Mouse (Mus musculus): ENCODE results near the gene Cacnb2. TPM values are rescaled to one million over a fixed set of nuclear protein-coding genes. Genes with fewer than 3 reads are reported as not detected.
"Not testable (repeated sequence)": the region's sequence is repeated elsewhere in the genome, so short reads cannot be mapped to it uniquely, and the experiment has no call there.

The Cacnb2 gene
- total RNA-seq, 2 experiments from 2014 or later: 0.51 to 0.73 TPM

DNA sequence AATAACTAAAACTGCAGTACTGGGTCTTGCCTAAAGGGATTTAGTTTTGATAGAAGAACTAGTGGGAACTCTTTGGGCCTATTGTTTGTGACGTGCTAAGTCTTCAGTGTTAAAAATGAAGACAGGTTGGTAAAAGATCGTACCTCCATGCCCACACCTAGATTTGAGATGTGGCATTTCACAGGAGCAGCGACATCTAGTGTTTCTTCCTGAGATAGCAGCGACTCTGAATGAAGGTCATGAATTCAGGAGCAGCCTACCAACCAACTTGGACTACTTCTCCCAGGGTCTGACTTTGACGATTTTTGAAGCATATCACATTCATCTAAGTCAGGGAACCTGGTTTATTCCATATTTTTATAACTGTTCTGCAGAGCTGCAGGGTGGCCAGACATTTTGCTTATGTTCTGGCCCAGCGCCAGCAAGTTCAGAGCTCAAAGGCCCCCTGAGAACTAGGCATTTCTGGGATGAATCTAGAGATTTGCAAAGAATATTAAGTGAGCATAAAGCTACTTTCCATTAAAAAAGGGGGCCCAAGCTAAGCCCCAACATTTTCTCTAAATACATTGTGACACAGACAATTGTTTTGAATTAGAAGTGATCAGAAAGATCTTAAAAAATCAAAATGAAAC lies 74.1 kb downstream of the Cacnb2 start:
- peak; percentile 75 for TF ChIP-seq CTCF (IDR thresholded peaks at IDR 0.05)
- intact Hi-C loops (cut with DNase I): no loop called here
- no peak overlapping the region for H3K27ac ChIP-seq
- DNase-seq: peak; percentile 17
- no peak overlapping the region for H3K4me3 ChIP-seq

DNA sequence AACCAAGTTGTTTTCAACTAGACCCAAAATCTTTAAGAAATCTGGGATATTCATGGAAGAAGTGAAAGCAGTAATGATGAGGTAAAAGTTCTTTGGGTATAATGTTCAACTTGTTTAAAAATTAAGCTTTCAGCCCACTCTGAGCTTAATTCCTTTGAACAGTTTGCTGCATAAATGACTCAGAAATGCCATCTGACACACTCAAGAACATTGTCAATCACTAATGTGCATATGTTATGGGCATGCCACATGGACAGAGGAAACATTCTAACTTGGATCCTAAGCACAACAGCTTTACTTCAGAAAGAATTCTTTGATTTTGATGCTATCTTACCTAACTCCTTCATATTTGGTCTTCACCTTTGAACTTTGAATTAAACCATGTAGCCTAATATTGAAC lies 81.3 kb downstream of the Cacnb2 start:
- no peak overlapping the region for H3K4me3 ChIP-seq
- no peak for DNase-seq

DNA sequence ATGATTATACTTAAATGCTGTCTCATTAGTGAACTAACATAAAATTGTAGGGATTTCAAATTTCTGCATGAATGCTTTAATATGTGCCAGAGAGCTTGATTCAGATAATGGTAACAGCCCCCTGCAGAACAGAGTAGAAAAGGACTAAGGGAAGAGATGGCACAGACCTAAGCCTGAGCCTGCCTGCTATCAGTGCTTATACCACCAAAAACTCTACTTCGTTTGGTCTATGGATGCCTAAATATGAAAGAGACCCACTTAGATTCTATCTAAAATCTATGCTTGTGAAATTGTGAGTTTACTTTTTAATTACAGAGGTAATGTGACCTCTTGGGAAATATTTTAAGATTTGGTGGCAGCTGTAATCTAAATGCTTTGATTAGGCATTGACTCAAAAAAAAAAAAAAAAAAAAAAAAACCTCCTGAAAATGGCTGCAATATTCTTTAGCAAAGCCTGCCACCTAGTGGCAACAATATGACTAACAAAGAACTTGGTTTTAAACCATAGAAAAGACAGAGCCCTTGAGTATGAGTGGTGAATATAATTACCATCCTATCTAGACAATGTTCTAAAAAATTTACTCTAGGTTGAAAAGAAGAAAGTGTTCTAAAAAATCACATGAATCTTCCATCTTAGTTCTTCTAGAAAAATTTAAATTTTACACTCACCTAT lies 100.2 kb downstream of the Cacnb2 start:
- no peak overlapping the region for H3K27ac ChIP-seq
- peak; percentile 68 for TF ChIP-seq CTCF (IDR thresholded peaks at IDR 0.05)
- intact Hi-C loops (cut with DNase I): loop anchor here (5.0 kb wide), 1 partner anchor 1411 kb away; no protein-coding TSS in a partner anchor
- DNase-seq: no peak
- no peak overlapping the region for H3K4me3 ChIP-seq

More for the DNA sequence above, 81.3 kb downstream of the Cacnb2 start:
- no peak overlapping the region for H3K27ac ChIP-seq
- TF ChIP-seq CTCF (IDR thresholded peaks at IDR 0.05): no peak
- intact Hi-C loops (cut with DNase I): no loop called here

DNA sequence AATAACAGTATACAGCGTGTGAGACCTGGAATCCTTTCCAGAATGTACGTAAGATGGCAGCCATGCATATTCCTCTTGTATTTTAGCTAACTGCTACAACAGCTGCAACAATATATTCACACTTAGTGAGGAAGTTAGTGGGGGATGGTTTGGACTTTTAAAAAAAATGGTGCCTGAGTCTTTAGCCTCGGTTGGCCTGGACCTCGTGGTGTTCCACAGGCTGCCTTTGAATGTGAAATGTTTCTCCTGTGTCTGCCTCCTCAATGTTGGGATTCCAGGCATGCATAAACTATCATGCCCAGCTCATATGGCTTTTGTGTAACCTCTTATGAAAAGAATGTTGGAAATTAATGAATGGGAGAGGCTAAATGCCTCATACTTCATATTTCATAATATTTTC lies 100.8 kb downstream of the Cacnb2 start:
- Histone ChIP-seq H3K27ac (no peak overlapping the region), H3K4me3 (no peak overlapping the region)
- DNase-seq: no peak
- TF ChIP-seq CTCF (IDR thresholded peaks at IDR 0.05): no peak
- intact Hi-C loops (cut with DNase I): loop anchor here (5.0 kb wide), 1 partner anchor 1411 kb away; no protein-coding TSS in a partner anchor

DNA sequence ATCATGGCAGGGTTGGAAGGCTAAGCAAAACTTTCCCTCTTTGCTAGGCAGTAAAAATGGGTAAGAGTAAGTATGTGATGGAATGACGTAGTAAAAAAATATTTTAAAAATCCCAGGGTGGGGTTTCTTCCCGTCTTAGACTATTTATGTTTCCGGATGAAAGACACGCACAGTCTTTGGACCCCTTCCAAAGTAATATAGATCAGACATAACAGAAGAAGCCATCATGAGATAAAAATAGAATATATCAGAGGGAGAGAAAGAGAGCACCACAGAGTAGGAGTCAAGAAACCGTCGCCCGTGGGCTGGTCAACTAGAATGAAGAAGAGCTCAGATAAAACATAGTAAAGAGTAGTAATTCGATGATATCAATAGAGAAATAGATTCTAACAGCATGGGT lies 107.4 kb downstream of the Cacnb2 start:
- no peak for TF ChIP-seq CTCF (IDR thresholded peaks at IDR 0.05)
- Histone ChIP-seq H3K4me3 (no peak overlapping the region), H3K27ac (no peak overlapping the region)
- DNase-seq: no peak
- intact Hi-C loops (cut with DNase I): no loop called here

DNA sequence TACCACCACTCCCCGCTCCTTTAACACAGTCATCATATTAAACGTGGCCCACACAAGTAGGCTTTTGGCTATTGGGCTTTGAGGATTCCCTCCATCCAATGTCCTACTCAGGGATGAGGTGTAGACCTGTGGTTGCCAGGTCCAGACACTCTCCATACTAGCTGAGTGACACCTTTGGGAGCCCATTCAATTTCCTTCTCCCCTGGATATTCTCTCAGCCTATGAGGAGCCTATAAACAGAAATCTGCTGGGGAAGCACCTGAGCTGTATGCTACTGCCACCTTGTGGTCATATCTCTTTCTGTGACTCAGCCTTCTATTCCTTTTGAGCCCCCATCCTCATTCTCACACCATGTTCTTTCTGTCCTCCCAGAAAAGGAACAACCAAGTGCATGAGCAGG lies 108.9 kb downstream of the Cacnb2 start:
- intact Hi-C loops (cut with DNase I): no loop called here
- peak; percentile 57 for TF ChIP-seq CTCF (IDR thresholded peaks at IDR 0.05)
- Histone ChIP-seq H3K4me3 (no peak overlapping the region), H3K27ac (no peak overlapping the region)
- DNase-seq: no peak

DNA sequence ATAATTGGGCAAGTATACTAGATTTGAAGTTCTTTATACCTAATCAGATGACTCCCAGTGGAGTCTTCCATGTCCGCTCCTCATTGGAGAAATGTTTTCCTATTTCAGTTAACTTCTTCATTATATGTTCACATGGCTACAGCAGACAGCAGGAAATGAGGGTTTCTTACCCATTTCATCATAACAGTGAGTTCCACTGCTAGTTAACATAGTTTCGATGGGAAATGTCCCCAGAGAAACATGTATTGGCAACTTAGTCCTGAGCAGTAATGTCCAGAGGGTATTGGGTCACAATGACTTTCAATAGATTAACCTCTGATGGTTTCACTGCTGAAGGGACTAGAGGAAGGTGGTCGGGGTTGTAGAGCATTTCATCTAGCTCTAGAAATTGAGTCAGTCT lies 110.2 kb downstream of the Cacnb2 start:
- TF ChIP-seq CTCF (IDR thresholded peaks at IDR 0.05): no peak
- Histone ChIP-seq H3K4me3 (no peak overlapping the region), H3K27ac (no peak overlapping the region)
- intact Hi-C loops (cut with DNase I): no loop called here
- DNase-seq: no peak

DNA sequence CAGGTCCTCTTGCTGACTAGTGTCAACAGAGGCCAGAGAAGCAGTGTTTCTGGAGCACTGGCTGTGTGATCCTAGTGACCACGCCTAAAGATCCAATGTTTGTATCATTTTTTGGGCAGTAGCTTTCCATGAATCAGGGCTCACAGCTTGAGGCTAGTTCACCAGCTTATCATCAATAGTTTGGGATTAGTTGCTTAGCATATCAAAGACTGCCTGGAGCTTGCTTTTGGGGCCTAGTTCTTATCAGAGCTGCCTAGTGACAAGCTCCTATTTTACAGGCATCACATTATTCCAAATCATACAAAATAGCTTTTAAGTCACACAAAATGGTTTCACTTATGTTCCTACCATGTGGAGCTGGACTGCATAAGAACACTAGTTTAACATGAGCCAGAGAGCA lies 113.8 kb downstream of the Cacnb2 start:
- no peak overlapping the region for H3K4me3 ChIP-seq
- DNase-seq: no peak
- intact Hi-C loops (cut with DNase I): no loop called here
- no peak overlapping the region for H3K27ac ChIP-seq
- TF ChIP-seq CTCF (IDR thresholded peaks at IDR 0.05): no peak

DNA sequence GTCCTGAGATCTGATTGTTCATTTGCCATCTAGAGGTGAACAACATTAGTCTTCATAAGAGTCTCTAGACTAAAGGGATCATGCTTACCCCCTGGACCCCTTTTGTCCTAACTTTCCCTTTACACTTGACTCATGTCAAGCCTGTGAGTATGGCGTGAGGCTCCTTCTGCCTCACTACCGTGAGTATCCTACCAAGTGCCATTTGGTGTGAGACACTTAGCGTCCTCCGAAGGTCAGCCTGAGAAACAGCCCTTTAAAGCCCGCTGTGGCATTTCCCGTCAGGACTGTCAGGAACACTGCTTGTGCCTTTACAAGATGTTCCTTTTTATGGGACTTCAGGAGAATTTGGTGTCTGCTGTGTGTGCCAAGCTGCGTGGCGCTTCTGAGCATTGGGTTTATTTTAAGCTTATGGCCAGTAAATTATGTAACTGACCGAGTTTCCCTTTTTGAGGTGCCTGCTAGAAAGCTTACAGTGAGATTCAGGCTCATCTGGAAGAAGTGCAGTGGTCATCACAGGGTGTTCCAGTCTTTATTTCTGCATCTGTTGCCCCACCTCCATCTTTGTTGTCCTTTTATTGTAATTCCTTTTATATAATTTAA lies 116.3 kb downstream of the Cacnb2 start:
- TF ChIP-seq CTCF (IDR thresholded peaks at IDR 0.05): no peak
- no peak for DNase-seq
- Histone ChIP-seq H3K27ac (no peak overlapping the region), H3K4me3 (no peak overlapping the region)
- intact Hi-C loops (cut with DNase I): no loop called here

DNA sequence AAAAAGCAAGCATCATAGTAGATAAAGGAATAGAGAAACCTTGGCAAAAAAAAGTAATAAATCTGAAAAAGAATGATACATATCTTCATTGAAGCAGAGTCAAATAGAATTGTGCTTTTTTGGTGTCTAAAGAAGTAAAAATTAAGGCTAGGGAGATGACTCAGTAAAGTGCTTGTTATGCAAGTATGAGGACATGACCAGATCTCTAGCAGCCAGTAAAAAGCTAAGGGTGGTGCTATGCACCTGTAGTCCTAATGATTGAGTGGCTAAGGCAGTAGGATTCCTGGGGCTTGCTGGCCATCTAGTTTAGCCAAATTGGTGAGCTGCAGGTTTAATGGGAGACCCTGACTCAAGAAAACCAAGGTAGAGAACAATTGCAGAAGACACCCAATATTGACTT lies 122.5 kb downstream of the Cacnb2 start:
- intact Hi-C loops (cut with DNase I): no loop called here
- H3K4me3 ChIP-seq: no peak overlapping the region
- no peak for DNase-seq
- H3K27ac ChIP-seq: no peak overlapping the region
- TF ChIP-seq CTCF (IDR thresholded peaks at IDR 0.05): no peak

DNA sequence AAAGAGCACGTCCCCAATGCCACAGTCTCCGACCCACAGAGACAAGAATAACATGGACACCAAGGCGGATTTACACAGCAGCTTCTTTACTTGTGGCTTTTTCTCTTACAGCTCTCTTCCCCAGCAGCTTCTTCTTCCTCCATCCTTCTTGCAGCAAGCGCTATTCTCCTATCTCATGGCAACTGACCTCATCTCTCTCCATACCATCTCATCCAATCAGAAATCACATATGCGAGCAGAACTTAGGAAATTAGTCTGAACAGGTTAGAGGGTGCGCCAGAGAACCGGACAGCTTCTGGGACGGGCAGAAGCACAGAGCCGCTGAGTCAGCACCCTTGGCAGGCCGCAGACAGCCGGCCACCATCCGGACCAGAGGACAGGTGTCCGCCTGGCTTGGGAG lies 123.7 kb downstream of the Cacnb2 start:
- DNase-seq; H3K27ac ChIP-seq; H3K4me3 ChIP-seq; intact Hi-C loops (cut with DNase I): not testable (repeated sequence)

DNA sequence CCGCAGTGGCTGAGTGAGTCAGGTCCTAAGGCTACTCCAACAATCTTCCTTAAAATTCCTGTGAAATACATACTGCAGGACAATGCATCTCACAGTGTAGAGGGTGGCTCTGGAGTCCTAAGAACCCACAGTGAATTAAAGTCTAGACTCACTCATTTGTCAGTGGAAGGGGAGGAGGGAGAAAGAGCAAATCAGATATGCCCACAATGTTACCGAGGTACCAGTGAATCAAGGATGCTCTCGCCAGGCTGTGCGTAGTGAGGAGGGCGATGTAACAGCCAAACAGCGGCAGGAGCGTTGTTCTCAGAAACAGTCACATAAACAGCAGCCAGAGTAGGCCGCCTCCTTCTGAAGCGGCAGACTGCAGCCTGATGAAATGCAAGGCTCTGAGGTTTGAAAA lies 136.0 kb downstream of the Cacnb2 start:
- intact Hi-C loops (cut with DNase I): no loop called here
- DNase-seq: no peak
- H3K4me3 ChIP-seq: no peak overlapping the region
- no peak overlapping the region for H3K27ac ChIP-seq
- TF ChIP-seq CTCF (IDR thresholded peaks at IDR 0.05): no peak

DNA sequence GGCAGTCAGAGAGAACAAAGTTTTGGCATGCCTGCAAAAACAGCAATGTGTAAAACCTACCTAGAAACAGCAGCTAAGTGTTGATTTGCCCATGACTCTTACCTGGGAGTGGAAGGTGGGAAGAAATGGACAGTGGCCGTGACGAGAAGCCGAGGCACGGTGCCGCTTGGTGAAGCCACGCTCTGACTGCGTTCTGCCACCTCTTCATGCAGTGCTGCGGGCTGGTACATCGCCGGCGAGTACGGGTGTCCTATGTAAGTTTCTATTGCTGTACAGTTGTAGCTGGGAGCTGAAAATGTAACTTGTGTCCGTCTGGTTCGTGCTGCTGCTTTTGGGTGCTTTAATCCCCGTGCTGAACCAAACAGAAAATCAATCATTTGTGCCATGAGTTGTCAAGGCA lies 136.6 kb downstream of the Cacnb2 start:
- H3K4me3 ChIP-seq: no peak overlapping the region
- TF ChIP-seq CTCF (IDR thresholded peaks at IDR 0.05): no peak
- H3K27ac ChIP-seq: no peak overlapping the region
- DNase-seq: no peak
- intact Hi-C loops (cut with DNase I): no loop called here

All from gastrocnemius, adult 2 months (tissue).